Mouse (Mus musculus) lung, embryonic 16.5 days (tissue): ENCODE measurements at regions not wholly inside any gene's neighbourhood (a gene's known extent, or its start where the extent isn't known, plus 50 kb on each side); places are given as distances from the start of the nearest gene placed in this dataset.
A peak's percentile ranks its signal among the peaks of the same experiment; 100 is the strongest.

Experiments
- ATAC-seq: fragments of 200-750 bp; cut with Nextera tagmentation; 2 replicates; pipeline ENCODE4 v1.8.0; 2017; ENCODE audit warnings: low read depth, mild to moderate bottlenecking, moderate library complexity
- H3K27ac ChIP-seq: fragments of 300-500 bp; sonication (generic); 2 replicates; pipeline ENCODE4 v1.5.1; 2014; ENCODE audit warnings: mild to moderate bottlenecking, control low read depth, low read length
- H3K27me3 ChIP-seq: fragments of 300-500 bp; sonication (generic); 2 replicates; pipeline ENCODE4 v1.6.1; 2014; ENCODE audit warnings: low read depth, low read length, mixed read lengths; ENCODE audit not compliant: control insufficient read depth, insufficient read depth
- H3K36me3 ChIP-seq: fragments of 300-500 bp; sonication (generic); 2 replicates; pipeline ENCODE4 v1.6.1; 2014; ENCODE audit warnings: low read length; ENCODE audit not compliant: control insufficient read depth, insufficient read depth
- H3K4me1 ChIP-seq: fragments of 300-500 bp; sonication (generic); replicated peaks from 2 replicates; pipeline ENCODE4 v1.6.1; 2014; ENCODE audit warnings: low read length, mixed read lengths; ENCODE audit not compliant: control insufficient read depth, insufficient read depth
- H3K4me2 ChIP-seq: fragments of 300-500 bp; sonication (generic); 2 replicates; pipeline ENCODE4 v1.6.1; 2014; ENCODE audit warnings: low read depth, low read length, control low read depth
- H3K4me3 ChIP-seq: fragments of 300-500 bp; sonication (generic); 2 replicates; pipeline ENCODE4 v1.5.1; 2014; ENCODE audit warnings: mild to moderate bottlenecking, low read length, control low read depth
- H3K9ac ChIP-seq: fragments of 300-500 bp; sonication (generic); 2 replicates; pipeline ENCODE4 v1.6.1; 2014; ENCODE audit warnings: low read length, control low read depth
- H3K9me3 ChIP-seq: fragments of 300-500 bp; sonication (generic); 2 replicates; pipeline ENCODE4 v1.6.1; 2016; ENCODE audit warnings: low read length; ENCODE audit not compliant: control insufficient read depth
- WGBS: fragments of 180-500 bp; shearing (Covaris S2); extraction: QIAGEN DNeasy Blood & Tissue Kit; methylation state at CpG from one replicate; pipeline ENCODE4 v1.1.7; 2014; 5-methylcytosine and 5-hydroxymethylcytosine counted together

- WGBS: 32% methylated on average over 2 of the region's 2 CpGs
- H3K4me3 ChIP-seq: no peak overlapping the region
- peaks cover 3% of the 10 kb centered on the region; the same call in 1 of the 2 replicates for H3K4me1 ChIP-seq
- H3K9ac ChIP-seq: no peak overlapping the region
- H3K4me2 ChIP-seq: no peak overlapping the region
- H3K27me3 ChIP-seq: no peaks in the 10 kb centered on the region
- H3K36me3 ChIP-seq: no peaks in the 10 kb centered on the region
- no peak overlapping the region for H3K27ac ChIP-seq
- ATAC-seq: no peak
- no peaks in the 10 kb centered on the region for H3K9me3 ChIP-seq
Observed at GRCm38 (mm10) chr10:37304656-37305055, 165.9 kb upstream of the Marcks start.

- 75% methylated on average over 5 of the region's 5 CpGs for WGBS
- Histone ChIP-seq H3K36me3 (no peaks in the 10 kb centered on the region), H3K4me3 (no peak overlapping the region), H3K27ac (no peak overlapping the region), H3K9me3 (no peaks in the 10 kb centered on the region), H3K4me2 (no peak overlapping the region), H3K4me1 (peaks cover 3% of the 10 kb centered on the region; the same call in 1 of the 2 replicates), H3K9ac (no peak overlapping the region), H3K27me3 (no peaks in the 10 kb centered on the region)
- ATAC-seq: no peak
Observed at GRCm38 (mm10) chr10:37300181-37300889, 161.6 kb upstream of the Marcks start.

GRCm38 (mm10) chr10:37298689-37299421 lies 160.1 kb upstream of the Marcks start:
- no peak for ATAC-seq

GRCm38 (mm10) chr10:37294231-37294630 lies 155.5 kb upstream of the Marcks start:
- Histone ChIP-seq H3K9me3 (no peaks in the 10 kb centered on the region), H3K27ac (no peak overlapping the region), H3K4me2 (no peak overlapping the region), H3K36me3 (no peaks in the 10 kb centered on the region), H3K4me1 (no peaks in the 10 kb centered on the region), H3K27me3 (no peaks in the 10 kb centered on the region), H3K9ac (no peak overlapping the region), H3K4me3 (no peak overlapping the region)
- no peak for ATAC-seq

More at GRCm38 (mm10) chr10:37298689-37299421, 160.1 kb upstream of the Marcks start:
- Histone ChIP-seq H3K36me3 (no peaks in the 10 kb centered on the region), H3K9ac (no peak overlapping the region), H3K4me2 (no peak overlapping the region), H3K9me3 (no peaks in the 10 kb centered on the region), H3K4me3 (no peak overlapping the region), H3K27ac (no peak overlapping the region), H3K27me3 (no peaks in the 10 kb centered on the region), H3K4me1 (peaks cover 3% of the 10 kb centered on the region; the same call in 1 of the 2 replicates)
- WGBS: 58% methylated on average over 4 of the region's 4 CpGs

GRCm38 (mm10) chr10:37293292-37293691 lies 154.6 kb upstream of the Marcks start:
- ATAC-seq: no peak
- H3K4me2 ChIP-seq: no peak overlapping the region
- H3K9me3 ChIP-seq: no peaks in the 10 kb centered on the region
- no peaks in the 10 kb centered on the region for H3K27me3 ChIP-seq
- H3K36me3 ChIP-seq: no peaks in the 10 kb centered on the region
- no peaks in the 10 kb centered on the region for H3K4me1 ChIP-seq
- no peak overlapping the region for H3K9ac ChIP-seq
- no peak overlapping the region for H3K27ac ChIP-seq
- 69% methylated on average over 1 of the region's 1 CpGs for WGBS
- H3K4me3 ChIP-seq: no peak overlapping the region

GRCm38 (mm10) chr10:37291639-37292495 lies 153.1 kb upstream of the Marcks start:
- H3K27ac ChIP-seq: no peak overlapping the region
- ATAC-seq: no peak

GRCm38 (mm10) chr10:37289964-37290704 lies 151.4 kb upstream of the Marcks start:
- no peaks in the 10 kb centered on the region for H3K36me3 ChIP-seq
- H3K4me3 ChIP-seq: no peak overlapping the region
- no peaks in the 10 kb centered on the region for H3K27me3 ChIP-seq
- no peaks in the 10 kb centered on the region; the same call in 1 of the 2 replicates for H3K4me1 ChIP-seq
- H3K27ac ChIP-seq: peak overlapping the region; percentile 33
- 78% methylated on average over 3 of the region's 3 CpGs for WGBS
- H3K9ac ChIP-seq: no peak overlapping the region
- ATAC-seq: peak; percentile 89
- no peak overlapping the region for H3K4me2 ChIP-seq
- H3K9me3 ChIP-seq: no peaks in the 10 kb centered on the region

More at GRCm38 (mm10) chr10:37291639-37292495, 153.1 kb upstream of the Marcks start:
- no peaks in the 10 kb centered on the region; the same call in 1 of the 2 replicates for H3K4me1 ChIP-seq
- H3K4me2 ChIP-seq: no peak overlapping the region
- 37% methylated on average over 2 of the region's 2 CpGs for WGBS
- no peak overlapping the region for H3K4me3 ChIP-seq
- no peaks in the 10 kb centered on the region for H3K9me3 ChIP-seq
- H3K9ac ChIP-seq: no peak overlapping the region
- H3K27me3 ChIP-seq: no peaks in the 10 kb centered on the region
- no peaks in the 10 kb centered on the region for H3K36me3 ChIP-seq

GRCm38 (mm10) chr10:37286305-37286704 lies 147.6 kb upstream of the Marcks start:
- ATAC-seq: peak; percentile 67; the same call in 1 of the 2 replicates

More at GRCm38 (mm10) chr10:37286305-37286704, 147.6 kb upstream of the Marcks start:
- Histone ChIP-seq H3K27me3 (no peaks in the 10 kb centered on the region), H3K9me3 (no peaks in the 10 kb centered on the region), H3K4me2 (no peak overlapping the region), H3K9ac (no peak overlapping the region), H3K4me3 (no peak overlapping the region), H3K4me1 (no peaks in the 10 kb centered on the region; the same call in 1 of the 2 replicates), H3K27ac (no peak overlapping the region), H3K36me3 (no peaks in the 10 kb centered on the region)
- 47% methylated on average over 5 of the region's 5 CpGs for WGBS
